Mouse (Mus musculus): ENCODE data around the gene Asphd1.

Asphd1 gene

DNA sequence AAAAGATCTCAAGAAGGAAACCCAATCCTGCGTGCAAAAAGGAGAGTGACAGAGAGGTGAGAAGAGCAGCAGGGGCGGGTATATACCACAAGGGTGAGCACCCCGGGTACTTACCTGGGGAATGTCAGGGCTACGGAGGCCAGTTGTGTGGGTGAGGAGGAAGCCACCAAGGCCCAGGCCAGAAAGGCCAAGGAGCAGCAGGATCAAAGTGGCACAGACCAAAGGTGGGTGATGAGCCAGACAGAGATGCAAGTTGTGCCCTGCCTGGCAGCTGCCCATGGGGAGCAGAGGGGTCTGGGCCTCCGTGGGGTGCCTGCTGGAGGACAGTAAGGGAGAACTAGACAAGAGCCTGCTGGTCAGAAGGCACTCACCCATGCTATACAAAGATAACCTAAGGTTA is 52.5 kb downstream of the Asphd1 start:
- DNase-seq (ENCODE audit: low read depth, low spot score) = no peak
